Mouse (Mus musculus): ENCODE data around the gene Serpinb5.

DNA sequence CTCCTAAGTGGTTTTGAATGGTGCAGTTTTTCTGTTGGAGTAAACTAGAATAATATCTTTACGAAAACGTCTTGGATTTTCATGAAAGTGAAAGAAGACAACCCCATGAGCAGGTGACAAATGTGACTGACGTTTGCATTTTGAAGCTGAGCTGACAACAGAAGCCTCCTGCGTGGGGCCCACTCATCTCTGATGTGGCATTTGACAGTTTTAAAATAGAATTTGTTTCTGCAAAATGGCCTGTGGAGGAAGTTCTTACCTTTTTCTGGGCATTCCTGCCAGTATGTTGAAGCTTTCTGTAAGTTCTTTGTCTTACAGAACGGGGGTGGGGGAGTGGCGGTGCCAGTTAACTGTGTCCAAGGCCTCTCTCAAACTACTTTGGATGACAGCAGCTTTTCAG, 5.8 kb downstream of the Serpinb5 start:
- TF ChIP-seq CTCF (IDR thresholded peaks at IDR 0.05; ENCODE audit: borderline replicate concordance, control insufficient read depth, extremely low read depth, insufficient read depth, low read length, poor library complexity) (no peak), POLR2A (IDR thresholded peaks at IDR 0.05; ENCODE audit: control insufficient read depth, extremely low read depth, insufficient read depth, low read length, poor library complexity) (no peak)

Data from thymus, adult 2 months (tissue).